Mouse (Mus musculus) megakaryocyte-erythroid progenitor cell, adult 5 weeks (primary cell): ENCODE data around the gene Pcif1. TPM values are rescaled to one million over a fixed set of nuclear protein-coding genes. Genes with fewer than 3 reads are reported as not detected.

Experiments used
- polyA plus RNA-seq: library from polyadenylated mRNA; stranded (reverse); fragments of >175 nt; gene quantifications from 2 replicates; pipeline ENCODE4 v1.2.3, GENCODE M21; 2012

Pcif1 gene
- polyA plus RNA-seq, result 144 and 161 TPM in 2 replicates

DNA sequence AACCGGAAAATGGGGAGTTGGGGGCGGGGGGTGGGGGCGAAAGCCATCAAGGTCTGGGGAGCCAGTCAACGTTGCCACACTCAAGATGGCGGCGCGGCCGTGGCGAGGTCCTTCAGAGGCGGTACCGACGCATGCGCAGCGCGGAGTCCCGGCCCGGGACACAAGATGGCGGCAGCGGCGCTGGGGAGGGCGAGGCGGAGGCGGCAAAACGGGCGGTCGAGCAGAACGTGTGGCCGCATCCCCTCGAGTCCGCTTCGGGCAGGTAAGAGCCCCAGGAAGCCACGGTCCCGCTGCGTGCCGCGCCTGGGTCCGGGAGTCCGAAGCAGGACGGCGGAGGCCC is at the start of gene Pcif1:
Pcif1 (plus strand) TSS at position 77 of the 340 bp plus-strand sequence.

DNA sequence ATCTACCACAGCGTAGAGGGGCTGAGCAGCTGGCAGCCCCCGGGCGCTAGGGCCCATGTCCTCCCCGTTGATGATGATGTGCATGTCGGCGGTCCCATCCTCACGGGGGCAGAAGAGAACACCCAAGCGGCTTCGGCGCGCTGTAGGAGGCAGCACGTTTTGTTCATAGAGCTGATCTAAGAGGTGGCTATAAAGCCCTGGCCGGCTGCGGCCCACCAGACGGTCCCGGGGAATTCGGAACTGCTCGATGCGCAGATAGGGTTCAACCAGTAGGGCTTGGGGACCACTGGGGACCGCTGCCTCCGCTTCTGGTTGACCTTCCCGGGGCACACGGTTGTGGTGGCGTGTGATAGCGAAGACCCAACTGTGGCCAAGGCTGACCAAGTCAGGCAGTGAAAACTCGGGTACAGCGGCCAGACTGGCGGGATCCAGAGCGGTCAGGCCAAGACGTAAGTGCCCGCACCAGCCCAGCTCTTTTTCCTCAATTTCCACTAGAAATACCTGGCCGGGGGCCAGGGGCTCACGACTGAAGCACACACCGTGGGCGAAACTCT is 46.3 kb upstream of the Pcif1 start, which contains the start of gene Ctsa:
Ctsa (plus strand) TSS at position 126 of the 554 bp plus-strand sequence.

DNA sequence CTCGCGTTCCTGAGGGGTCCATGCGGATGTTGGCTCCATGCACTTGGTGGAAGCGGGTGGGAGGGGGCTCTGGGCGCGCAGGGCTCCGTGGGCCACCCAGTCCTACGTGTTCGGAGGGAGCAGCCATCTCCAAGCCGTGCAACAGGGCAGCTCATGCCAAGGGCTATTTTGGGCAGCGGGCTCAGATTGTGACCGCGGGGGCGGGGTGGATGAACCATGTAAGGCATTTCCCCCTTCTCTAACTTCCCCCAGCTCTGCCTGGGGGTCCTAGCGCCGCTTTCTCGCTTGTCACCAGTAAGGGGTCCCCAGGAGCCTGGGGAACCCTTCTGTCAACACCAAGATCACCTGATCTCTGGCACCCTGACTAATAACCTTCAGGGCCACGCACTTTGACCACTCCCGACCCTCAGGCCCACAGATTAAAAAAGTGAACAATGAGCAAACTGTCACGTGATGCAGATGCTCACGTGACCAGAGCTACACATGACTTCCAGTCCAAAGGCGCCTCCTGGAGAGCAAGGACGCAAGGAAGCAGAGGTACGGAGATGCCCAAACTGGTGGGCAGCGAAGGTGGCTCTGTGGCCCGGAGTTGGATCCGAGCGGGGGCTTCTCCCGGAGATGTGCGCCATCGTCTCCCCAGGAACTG is 45.7 kb upstream of the Pcif1 start, which contains the start of gene Neurl2:
Neurl2 (minus strand) TSS at position 143 of the 646 bp plus-strand sequence.

DNA sequence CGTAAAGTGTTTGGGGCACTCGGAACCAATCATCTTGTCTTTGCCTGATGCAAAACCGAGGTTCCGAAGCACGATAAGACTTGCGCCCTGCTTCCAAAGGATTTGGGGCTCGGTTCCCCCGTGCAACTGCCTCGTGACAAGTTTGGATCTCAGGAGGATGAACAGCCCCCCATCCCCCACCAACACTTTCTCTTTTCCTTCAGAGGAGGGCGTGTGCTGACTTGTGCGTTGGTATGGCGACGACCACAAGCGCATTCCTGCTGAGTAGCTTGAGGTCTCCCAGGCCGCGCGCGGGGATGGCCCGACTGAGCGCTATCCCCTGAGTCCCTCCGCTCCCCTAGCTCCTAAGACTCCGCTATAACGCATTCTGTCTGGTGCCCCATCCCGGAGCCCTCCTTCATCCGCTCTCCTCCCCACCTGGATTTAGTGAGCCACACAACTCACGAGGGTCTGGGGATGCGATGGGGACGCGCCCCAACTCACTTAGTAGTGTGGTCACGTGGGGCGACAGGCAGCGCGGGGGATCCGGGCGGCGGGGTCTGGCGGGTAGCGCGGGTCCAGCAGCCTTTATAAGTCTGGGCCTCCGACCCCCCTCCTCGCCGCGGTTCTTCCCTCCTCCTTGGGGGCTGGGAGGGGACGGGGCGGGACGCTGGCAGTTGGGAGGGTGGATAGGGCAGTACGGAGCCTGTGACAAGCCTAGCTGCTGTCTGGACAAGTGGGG is 21.8 kb upstream of the Pcif1 start, which contains the start of gene Pltp:
Pltp (minus strand) TSS at position 611 of the 721 bp plus-strand sequence.

DNA sequence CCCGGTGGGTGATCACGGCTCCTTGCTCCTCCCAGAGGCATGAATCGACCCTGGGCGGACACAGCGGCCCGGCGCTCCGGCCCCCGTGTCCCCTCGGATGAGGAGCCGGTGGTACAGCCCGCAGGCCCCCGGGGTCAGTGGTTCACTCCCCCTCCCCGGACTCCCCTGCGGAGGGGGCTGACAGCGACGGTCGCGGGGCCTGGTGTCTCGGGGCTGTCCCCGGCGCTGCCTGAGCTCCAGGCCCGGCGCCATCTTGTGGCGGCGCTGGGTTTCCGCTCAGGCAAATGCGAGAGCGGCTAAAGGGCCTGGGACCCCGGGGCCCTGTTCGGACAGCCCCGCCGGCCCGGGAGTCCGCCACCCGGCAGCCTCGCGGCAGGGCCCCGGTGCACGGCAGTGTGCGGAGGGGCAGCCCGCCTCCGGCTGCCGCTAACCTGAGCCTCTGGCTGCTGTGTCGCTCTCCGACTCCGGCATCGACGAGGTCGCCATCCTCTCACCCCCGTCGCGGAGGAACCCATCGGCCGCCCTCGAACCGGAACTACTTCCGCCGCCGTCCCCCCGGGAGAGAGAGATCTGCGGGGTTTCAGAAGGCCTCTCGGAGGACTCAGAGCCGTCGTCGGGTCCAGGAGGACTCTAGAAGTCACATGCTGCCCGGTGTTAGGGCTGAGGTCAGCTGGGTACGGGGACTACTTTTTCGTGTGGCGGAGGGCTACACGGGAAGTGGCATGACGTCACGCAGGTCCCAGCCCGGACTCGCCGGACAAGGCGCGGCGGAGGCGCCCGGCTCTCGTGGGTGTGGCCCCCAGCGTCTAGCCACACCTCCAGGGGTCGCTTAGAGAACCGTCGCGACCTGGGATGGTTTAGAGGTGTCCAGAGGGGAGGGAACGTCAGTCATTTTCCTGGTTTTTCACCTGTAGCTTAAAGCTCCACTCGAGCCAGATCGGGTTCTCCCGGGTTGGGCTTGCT is 32.3 kb downstream of the Pcif1 start, which contains the start of gene Zfp335:
Zfp335 (minus strand) TSS at position 672 of the 963 bp plus-strand sequence.

DNA sequence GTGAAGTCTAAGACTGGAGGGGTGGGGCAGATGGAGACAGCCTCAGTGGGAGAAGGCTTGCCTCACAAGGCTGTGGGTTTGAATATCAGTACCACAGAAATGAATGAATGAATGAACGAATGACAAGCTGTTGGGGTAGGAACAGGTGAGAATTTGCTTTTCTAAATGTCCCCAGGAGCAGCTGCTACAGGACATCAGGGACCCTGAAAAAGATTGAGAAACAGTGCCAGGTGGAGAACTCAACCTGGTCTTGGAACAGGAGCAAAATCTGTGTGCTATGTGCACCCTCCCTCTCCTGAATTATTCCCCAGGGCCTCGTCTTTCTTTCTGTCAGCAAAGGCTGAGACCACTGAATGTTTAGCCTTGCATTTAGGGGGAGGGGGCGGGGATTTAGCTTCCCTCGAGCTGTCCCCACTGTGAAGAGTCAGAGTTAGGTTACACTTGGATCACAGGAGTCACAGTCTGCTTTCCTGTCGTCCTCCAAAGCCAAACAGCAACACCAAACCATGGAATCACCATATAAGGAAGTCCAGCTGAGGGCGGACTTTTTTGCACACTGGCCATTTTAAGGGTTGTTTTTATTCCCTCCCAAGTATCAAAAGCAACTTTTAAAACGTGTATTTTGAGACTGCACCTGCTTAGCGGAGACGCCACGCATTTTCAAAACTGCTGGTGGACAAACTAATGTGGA is 61.2 kb downstream of the Pcif1 start, which contains the start of gene Mmp9:
Mmp9 (plus strand) TSS at position 641 of the 691 bp plus-strand sequence.

Other genes with a start within 250 kb of the Pcif1 start
- gene Wfdc16, start 240.5 kb upstream of the Pcif1 start, polyA plus RNA-seq, result 0.17 TPM in 1 of 2 replicates, not detected in the other
- gene Wfdc10, start 223.3 kb upstream of the Pcif1 start, polyA plus RNA-seq, result not detected in 2 replicates
- not detected in 2 replicates for gene Wfdc9, start 222.7 kb upstream of the Pcif1 start, polyA plus RNA-seq
- not detected in 2 replicates for gene Wfdc11, start 205.2 kb upstream of the Pcif1 start, polyA plus RNA-seq
- gene Wfdc13, start 194.2 kb upstream of the Pcif1 start, polyA plus RNA-seq, result not detected in 2 replicates
- gene Spint4, start 180.8 kb upstream of the Pcif1 start, polyA plus RNA-seq, result not detected in 2 replicates
- gene Spint5, start 164.0 kb upstream of the Pcif1 start, polyA plus RNA-seq, result not detected in 2 replicates
- not detected in 2 replicates for gene Wfdc3, start 133.4 kb upstream of the Pcif1 start, polyA plus RNA-seq
- 90.1 and 113 TPM in 2 replicates for gene Dnttip1, start 133.3 kb upstream of the Pcif1 start, polyA plus RNA-seq
- 64.0 and 94.6 TPM in 2 replicates for gene Ube2c, start 109.4 kb upstream of the Pcif1 start, polyA plus RNA-seq
- not detected in 2 replicates for gene Tnnc2, start 99.3 kb upstream of the Pcif1 start, polyA plus RNA-seq
- gene Snx21, start 93.5 kb upstream of the Pcif1 start, polyA plus RNA-seq, result 5.4 and 5.6 TPM in 2 replicates
- 62.8 and 69.5 TPM in 2 replicates for gene Acot8, start 74.4 kb upstream of the Pcif1 start, polyA plus RNA-seq
- 0.36 and 0.44 TPM in 2 replicates for gene Zswim3, start 74.2 kb upstream of the Pcif1 start, polyA plus RNA-seq
- gene Zswim1, start 56.6 kb upstream of the Pcif1 start, polyA plus RNA-seq, result 20.6 and 27.7 TPM in 2 replicates
- 0.21 and 0.23 TPM in 2 replicates for gene Spata25, start 50.8 kb upstream of the Pcif1 start, polyA plus RNA-seq
- gene Ctsa, start 46.4 kb upstream of the Pcif1 start, polyA plus RNA-seq, result 364 and 538 TPM in 2 replicates
- gene Neurl2, start 45.8 kb upstream of the Pcif1 start, polyA plus RNA-seq, result 3.5 and 4.1 TPM in 2 replicates
- 0.16 and 0.51 TPM in 2 replicates for gene Pltp, start 21.6 kb upstream of the Pcif1 start, polyA plus RNA-seq
- gene Zfp335, start 32.5 kb downstream of the Pcif1 start, polyA plus RNA-seq, result 51.0 and 59.7 TPM in 2 replicates
- gene Mmp9, start 61.5 kb downstream of the Pcif1 start, polyA plus RNA-seq, result 6.3 and 27.6 TPM in 2 replicates
- gene Slc12a5, start 81.5 kb downstream of the Pcif1 start, polyA plus RNA-seq, result 0.61 and 1.1 TPM in 2 replicates
- 33.9 and 36.3 TPM in 2 replicates for gene Ncoa5, start 155.6 kb downstream of the Pcif1 start, polyA plus RNA-seq
- 0.12 and 0.43 TPM in 2 replicates for gene Cd40, start 176.3 kb downstream of the Pcif1 start, polyA plus RNA-seq
- not detected in 2 replicates for gene 1700025C18Rik, start 211.4 kb downstream of the Pcif1 start, polyA plus RNA-seq